Mouse (Mus musculus) MEL (cell line): ENCODE results near the gene Rundc1. TPM values are rescaled to one million over a fixed set of nuclear protein-coding genes. Genes with fewer than 3 reads are reported as not detected.
A peak's percentile ranks its signal among the peaks of the same experiment; 100 is the strongest.

Experiments used
- DNase-seq: peaks from one replicate; pipeline ENCODE4 v3.0.0; 2011; ENCODE audit warnings: low read depth, low spot score
- H3K27ac ChIP-seq: 2 replicates; pipeline ENCODE4 v1.5.1; 2012; ENCODE audit warnings: low read depth, mild to moderate bottlenecking, control low read depth, low read length, moderate library complexity; ENCODE audit not compliant: control insufficient read depth
- H3K27me3 ChIP-seq, 2 experiments: fragments of 150-350 bp in 1 of 2; sonication (generic) in 1 of 2; 2 replicates each; pipeline ENCODE4 v1.6.1; 2012; ENCODE audit warnings: low read length in 2 of 2, mild to moderate bottlenecking in 2 of 2, improper control_type of control experiment in 1 of 2, moderate library complexity in 1 of 2; ENCODE audit not compliant: insufficient read depth in 2 of 2, control insufficient read depth in 1 of 2
- H3K36me3 ChIP-seq, 2 experiments: 2 replicates each; pipeline ENCODE4 v1.6.1; 2012 to 2014; ENCODE audit warnings: low read length in 2 of 2, improper control_type of control experiment in 1 of 2, inconsistent platforms in 1 of 2, mild to moderate bottlenecking in 1 of 2; ENCODE audit not compliant: insufficient read depth in 2 of 2, control insufficient read depth in 1 of 2
- H3K4me1 ChIP-seq, 2 experiments: fragments of 150-350 bp in 1 of 2; sonication (generic) in 1 of 2; 2 replicates each; pipeline ENCODE4 v1.6.1; 2012; ENCODE audit warnings: low read length in 2 of 2, improper control_type of control experiment in 1 of 2, mild to moderate bottlenecking in 1 of 2; ENCODE audit not compliant: insufficient read depth in 2 of 2, control insufficient read depth in 1 of 2
- H3K4me3 ChIP-seq, 2 experiments: fragments of 150-350 bp in 1 of 2; sonication (generic) in 1 of 2; 2 replicates each; pipeline ENCODE4 v1.5.1; 2012; ENCODE audit warnings: low read depth in 2 of 2, low read length in 2 of 2, mild to moderate bottlenecking in 2 of 2, moderate library complexity in 2 of 2, control low read depth in 1 of 2, improper control_type of control experiment in 1 of 2; ENCODE audit not compliant: control insufficient read depth in 1 of 2, insufficient read depth in 1 of 2
- H3K79me2 ChIP-seq: 2 replicates; pipeline ENCODE4 v1.6.1; 2012; ENCODE audit warnings: mild to moderate bottlenecking, low read length, moderate library complexity; ENCODE audit not compliant: control insufficient read depth, poor library complexity, insufficient read depth
- H3K9ac ChIP-seq: 2 replicates; pipeline ENCODE4 v1.6.1; 2012; ENCODE audit warnings: low read depth, mild to moderate bottlenecking, control low read depth, low read length, moderate library complexity; ENCODE audit not compliant: control insufficient read depth, poor library complexity, severe bottlenecking
- H3K9me3 ChIP-seq: fragments of 150-350 bp; sonication (generic); replicated peaks from 2 replicates; pipeline ENCODE4 v1.6.1; 2012; ENCODE audit warnings: mild to moderate bottlenecking, low read length, improper control_type of control experiment, moderate library complexity; ENCODE audit not compliant: insufficient read depth
- BHLHE40 ChIP-seq: IDR thresholded peaks from 2 replicates; pipeline ENCODE4 v1.6.1; 2012; ENCODE audit warnings: low read depth, mild to moderate bottlenecking, inconsistent platforms, low read length, improper control_type of control experiment, borderline replicate concordance
- CHD1 ChIP-seq: IDR thresholded peaks from 2 replicates; pipeline ENCODE4 v1.6.1; 2012; ENCODE audit warnings: low read depth, mild to moderate bottlenecking, inconsistent platforms, low read length, improper control_type of control experiment
- CHD2 ChIP-seq: IDR thresholded peaks from 2 replicates; pipeline ENCODE4 v1.6.1; 2011; ENCODE audit warnings: low read length, improper control_type of control experiment
- EP300 ChIP-seq, 2 experiments: IDR thresholded peaks; 2 replicates each; pipeline ENCODE4 v1.6.1; 2011; ENCODE audit warnings: improper control_type of control experiment in 2 of 2, low read length in 2 of 2, low read depth in 1 of 2, mild to moderate bottlenecking in 1 of 2
- ETS1 ChIP-seq: IDR thresholded peaks from 2 replicates; pipeline ENCODE4 v1.6.1; 2012; ENCODE audit warnings: low read depth, mild to moderate bottlenecking, inconsistent platforms, low read length, improper control_type of control experiment, moderate library complexity
- GATA1 ChIP-seq: IDR thresholded peaks from 2 replicates; pipeline ENCODE4 v1.6.1; 2011; ENCODE audit warnings: low read depth, low read length, improper control_type of control experiment
- HCFC1 ChIP-seq: IDR thresholded peaks from 2 replicates; pipeline ENCODE4 v1.6.1; 2012; ENCODE audit warnings: low read depth, mild to moderate bottlenecking, inconsistent platforms, low read length, improper control_type of control experiment, moderate library complexity
- KAT2A ChIP-seq: conservative IDR thresholded peaks from 2 replicates; pipeline ENCODE4 v1.6.1; 2012; ENCODE audit warnings: low read depth, low read length, improper control_type of control experiment, inconsistent platforms
- MAX ChIP-seq: IDR thresholded peaks from 2 replicates; pipeline ENCODE4 v1.6.1; 2011; ENCODE audit warnings: low read length, improper control_type of control experiment
- MXI1 ChIP-seq: IDR thresholded peaks from 2 replicates; pipeline ENCODE4 v1.6.1; 2011; ENCODE audit warnings: mild to moderate bottlenecking, low read depth, low read length, improper control_type of control experiment
- MYB ChIP-seq: IDR thresholded peaks from 2 replicates; pipeline ENCODE4 v1.6.1; 2011; ENCODE audit warnings: mild to moderate bottlenecking, low read depth, low read length, improper control_type of control experiment
- MYC ChIP-seq: IDR thresholded peaks from 2 replicates; pipeline ENCODE4 v1.6.1; 2011; ENCODE audit warnings: low read depth, mild to moderate bottlenecking, low read length, improper control_type of control experiment, moderate library complexity
- NELFE ChIP-seq: IDR thresholded peaks from 2 replicates; pipeline ENCODE4 v1.6.1; 2011; ENCODE audit warnings: low read depth, low read length, improper control_type of control experiment
- NRF1 ChIP-seq: IDR thresholded peaks from 2 replicates; pipeline ENCODE4 v1.6.1; 2014; ENCODE audit warnings: low read depth, mild to moderate bottlenecking, inconsistent platforms, low read length, improper control_type of control experiment, moderate library complexity; ENCODE audit not compliant: poor library complexity, insufficient read depth, severe bottlenecking
- POLR2A ChIP-seq, 2 experiments: IDR thresholded peaks; 2 replicates each; pipeline ENCODE4 v1.6.1; 2011 to 2012; ENCODE audit warnings: low read length in 2 of 2, mild to moderate bottlenecking in 2 of 2, control low read depth in 1 of 2, improper control_type of control experiment in 1 of 2, low read depth in 1 of 2, moderate library complexity in 1 of 2; ENCODE audit not compliant: control insufficient read depth in 1 of 2, insufficient read depth in 1 of 2, poor library complexity in 1 of 2
- POLR2AphosphoS2 ChIP-seq: IDR thresholded peaks from 2 replicates; pipeline ENCODE4 v1.6.1; 2011; ENCODE audit warnings: low read length, improper control_type of control experiment
- SIN3A ChIP-seq: IDR thresholded peaks from 2 replicates; pipeline ENCODE4 v1.6.1; 2012; ENCODE audit warnings: low read length, improper control_type of control experiment, inconsistent platforms
- SMC3 ChIP-seq: IDR thresholded peaks from 2 replicates; pipeline ENCODE4 v1.6.1; 2011; ENCODE audit warnings: low read depth, low read length, improper control_type of control experiment
- TCF12 ChIP-seq: IDR thresholded peaks from 2 replicates; pipeline ENCODE4 v1.6.1; 2014; ENCODE audit warnings: low read depth, mild to moderate bottlenecking, inconsistent platforms, low read length, improper control_type of control experiment, moderate library complexity
- ZC3H11A ChIP-seq: IDR thresholded peaks from 2 replicates; pipeline ENCODE4 v1.6.1; 2012; ENCODE audit warnings: low read depth, mild to moderate bottlenecking, inconsistent platforms, low read length, improper control_type of control experiment
- ZKSCAN1 ChIP-seq: IDR thresholded peaks from 2 replicates; pipeline ENCODE4 v1.6.1; 2012; ENCODE audit warnings: low read depth, mild to moderate bottlenecking, inconsistent platforms, low read length, improper control_type of control experiment, moderate library complexity
- ZMIZ1 ChIP-seq: IDR thresholded peaks from 2 replicates; pipeline ENCODE4 v1.6.1; 2012; ENCODE audit warnings: low read depth, mild to moderate bottlenecking, inconsistent platforms, low read length, improper control_type of control experiment, moderate library complexity
- polyA plus RNA-seq, 2 experiments: library from polyadenylated mRNA; stranded (reverse) in 1 of 2; unstranded in 1 of 2; fragments of >175 nt in 1 of 2; fragments of >200 nt in 1 of 2; gene quantifications; 2 replicates each; pipeline versions ENCODE4 v1.2.1 to v1.2.4; 2012; ENCODE audit warnings: low replicate concordance in 2 of 2, low read depth in 1 of 2; ENCODE audit not compliant: insufficient read length in 2 of 2, insufficient read depth in 1 of 2, missing spikeins in 1 of 2
- total RNA-seq: library from RNA; depleted of rRNA; stranded (reverse); fragments of 300-350 nt; gene quantifications from 2 replicates; pipeline ENCODE4 v1.2.3, GENCODE M21; 2012

Gene Rundc1
- total and polyA plus RNA-seq, 3 experiments = 9.2 to 13.1 TPM; not detected in 1

GRCm38 (mm10) chr11:101442127-101442693 is 17.3 kb downstream of the Rundc1 start, which contains the start of gene Rpl27 (continued):
- TF ChIP-seq SIN3A (peak; percentile 99), ZC3H11A (no peak), BHLHE40 (peak; percentile 50; the same call in 1 of the 2 replicates), EP300 (IDR thresholded peaks at IDR 0.05; ENCODE audit: low read depth in 1 of 2, low read length in 2 of 2) (peak in 1 of 2 experiments; percentile 57; a peak in 2 of 4 replicates), HCFC1 (peak; percentile 96), MYB (no peak), KAT2A (peak; percentile 99), GATA1 (no peak), MXI1 (peak; percentile 97), POLR2AphosphoS2 (peak; percentile 97), ETS1 (peak; percentile 90), CHD2 (peak; percentile 92), NELFE (peak; percentile 99), CHD1 (no peak), ZKSCAN1 (no peak), TCF12 (peak; percentile 85)

- H3K36me3 ChIP-seq = peaks cover 19 to 20% of the 10 kb centered on the region in 2 experiments
- H3K9ac ChIP-seq = peak overlapping the region; percentile 91
- peaks cover 29% of the 10 kb centered on the region for H3K79me2 ChIP-seq
- H3K27ac ChIP-seq = peak overlapping the region; percentile 81
- H3K4me1 ChIP-seq = peaks cover 4 to 16% of the 10 kb centered on the region in 2 experiments; a peak in 3 of 4 replicates
- TF ChIP-seq TCF12 (no peak), POLR2A (IDR thresholded peaks at IDR 0.05; ENCODE audit: control insufficient read depth in 1 of 2, insufficient read depth in 1 of 2, low read depth in 1 of 2, low read length in 2 of 2, poor library complexity in 1 of 2) (0 out of 4 replicates have a peak, but pooled peaks of 1 of the 2 experiments have one; percentile 2), POLR2AphosphoS2 (no peak)
- no peaks in the 10 kb centered on the region for H3K27me3 ChIP-seq
- peak; percentile 64 for DNase-seq
- H3K9me3 ChIP-seq = no peaks in the 10 kb centered on the region
- peak overlapping the region; percentile 89 to 93 for H3K4me3 ChIP-seq
Observed at GRCm38 (mm10) chr11:101442760-101443159, 17.9 kb downstream of the Rundc1 start.

- Histone ChIP-seq H3K27ac (peak overlapping the region; percentile 0; the same call in 1 of the 2 replicates), H3K4me3 (no peak overlapping the region), H3K36me3 (peaks cover 19 to 28% of the 10 kb centered on the region in 2 experiments), H3K79me2 (peaks cover 30% of the 10 kb centered on the region), H3K27me3 (no peaks in the 10 kb centered on the region), H3K9ac (no peak overlapping the region), H3K4me1 (peaks cover 11 to 28% of the 10 kb centered on the region in 2 experiments), H3K9me3 (no peaks in the 10 kb centered on the region)
- peak; percentile 83 for DNase-seq
- TF ChIP-seq ZMIZ1 = peak; percentile 71
- TF ChIP-seq POLR2A (IDR thresholded peaks at IDR 0.05; ENCODE audit: control insufficient read depth in 1 of 2, insufficient read depth in 1 of 2, low read depth in 1 of 2, low read length in 2 of 2, poor library complexity in 1 of 2) = peak in 1 of 2 experiments; percentile 63; a peak in 1 of 4 replicates
- TF ChIP-seq MYB = peak; percentile 11; the same call in 1 of the 2 replicates
- TF ChIP-seq NELFE = 0 out of 2 replicates have a peak, but pooled peaks have one; percentile 3
- peak; percentile 9 for TF ChIP-seq SMC3
- no peak for TF ChIP-seq SIN3A
- peak; percentile 74; the same call in 1 of the 2 replicates for TF ChIP-seq MYC
- TF ChIP-seq MXI1 = peak; percentile 28; the same call in 1 of the 2 replicates
- no peak for TF ChIP-seq MAX
- TF ChIP-seq POLR2AphosphoS2 = peak; percentile 98
- TF ChIP-seq CHD2 = 0 out of 2 replicates have a peak, but pooled peaks have one; percentile 27
- no peak for TF ChIP-seq NRF1
Observed at GRCm38 (mm10) chr11:101446319-101446718, 21.4 kb downstream of the Rundc1 start.
